Mouse (Mus musculus): ENCODE data around the gene Armc2. TPM values are rescaled to one million over a fixed set of nuclear protein-coding genes. Genes with fewer than 3 reads are reported as not detected.
A peak's percentile ranks its signal among the peaks of the same experiment; 100 is the strongest.

Armc2 gene
- polyA plus RNA-seq (2014; fragmentation: Nextera tagmentation; extraction: Ambion mirVana), result 9.2 and 12.3 TPM in 2 replicates

- no peaks in the 10 kb centered on the region for H3K9me3 ChIP-seq (replicated peaks; ENCODE audit: control insufficient read depth, low read length)
- H3K4me3 ChIP-seq (ENCODE audit: low read depth, low read length), result peak within 1 kb of the TSS; percentile 53
- 2% methylated on average over 55 of the region's 58 CpGs for WGBS
- no peak within 1 kb of the TSS for H3K27ac ChIP-seq (ENCODE audit: low read depth, low read length)
- DNase-seq (ENCODE audit: low spot score) (peak; percentile 88), ATAC-seq (peak; percentile 99)
- peak within 1 kb of the TSS; percentile 68 for H3K9ac ChIP-seq (ENCODE audit: low read length)
- no peaks in the 10 kb centered on the region for H3K36me3 ChIP-seq (ENCODE audit: control insufficient read depth, insufficient read depth, low read length)
- peak within 1 kb of the TSS; percentile 74 for H3K4me2 ChIP-seq (ENCODE audit: low read length)
- H3K27me3 ChIP-seq (replicated peaks; ENCODE audit: control insufficient read depth, insufficient read depth, low read length), result no peaks in the 10 kb centered on the region
- peaks cover 5% of the 10 kb centered on the region; the same call in 1 of the 2 replicates for H3K4me1 ChIP-seq (ENCODE audit: control insufficient read depth, insufficient read depth, low read length)
These were observed at the start of gene Armc2 for GRCm38 (mm10) chr10:42018016-42018949. Armc2 (minus strand) TSS chr10:42018442.

- WGBS, result 57% methylated on average over 5 of the region's 5 CpGs
- Histone ChIP-seq H3K27ac (ENCODE audit: low read depth, low read length) (no peak overlapping the region), H3K4me1 (ENCODE audit: control insufficient read depth, insufficient read depth, low read length) (no peaks in the 10 kb centered on the region), H3K4me2 (ENCODE audit: low read length) (no peak overlapping the region), H3K4me3 (ENCODE audit: low read depth, low read length) (no peak overlapping the region), H3K9me3 (replicated peaks; ENCODE audit: control insufficient read depth, low read length) (no peaks in the 10 kb centered on the region), H3K36me3 (ENCODE audit: control insufficient read depth, insufficient read depth, low read length) (no peaks in the 10 kb centered on the region), H3K27me3 (replicated peaks; ENCODE audit: control insufficient read depth, insufficient read depth, low read length) (no peaks in the 10 kb centered on the region), H3K9ac (ENCODE audit: low read length) (no peak overlapping the region)
- ATAC-seq, result no peak
- no peak for DNase-seq (ENCODE audit: low spot score)
These were observed 46.2 kb upstream of the Armc2 start for GRCm38 (mm10) chr10:42064446-42064845.

- WGBS, result 97% methylated on average over 8 of the region's 8 CpGs
- Histone ChIP-seq H3K4me3 (ENCODE audit: low read depth, low read length) (no peak overlapping the region), H3K9me3 (replicated peaks; ENCODE audit: control insufficient read depth, low read length) (no peaks in the 10 kb centered on the region), H3K27ac (ENCODE audit: low read depth, low read length) (no peak overlapping the region), H3K4me1 (ENCODE audit: control insufficient read depth, insufficient read depth, low read length) (no peaks in the 10 kb centered on the region), H3K36me3 (ENCODE audit: control insufficient read depth, insufficient read depth, low read length) (no peaks in the 10 kb centered on the region), H3K4me2 (ENCODE audit: low read length) (no peak overlapping the region), H3K27me3 (replicated peaks; ENCODE audit: control insufficient read depth, insufficient read depth, low read length) (no peaks in the 10 kb centered on the region), H3K9ac (ENCODE audit: low read length) (no peak overlapping the region)
- DNase-seq (ENCODE audit: low spot score), result no peak
- ATAC-seq, result no peak
These were observed 41.3 kb upstream of the Armc2 start for GRCm38 (mm10) chr10:42059522-42059921.

- Histone ChIP-seq H3K4me2 (ENCODE audit: low read length) (no peak overlapping the region), H3K4me3 (ENCODE audit: low read depth, low read length) (no peak overlapping the region), H3K9ac (ENCODE audit: low read length) (no peak overlapping the region), H3K9me3 (replicated peaks; ENCODE audit: control insufficient read depth, low read length) (no peaks in the 10 kb centered on the region), H3K27me3 (replicated peaks; ENCODE audit: control insufficient read depth, insufficient read depth, low read length) (no peaks in the 10 kb centered on the region), H3K36me3 (ENCODE audit: control insufficient read depth, insufficient read depth, low read length) (no peaks in the 10 kb centered on the region), H3K27ac (ENCODE audit: low read depth, low read length) (no peak overlapping the region), H3K4me1 (ENCODE audit: control insufficient read depth, insufficient read depth, low read length) (no peaks in the 10 kb centered on the region)
- no peak for ATAC-seq
- no peak for DNase-seq (ENCODE audit: low spot score)
- WGBS, result 82% methylated on average over 12 of the region's 12 CpGs
These were observed 39.5 kb upstream of the Armc2 start for GRCm38 (mm10) chr10:42057746-42058145.

GRCm38 (mm10) chr10:42057231-42057601, 39.0 kb upstream of the Armc2 start:
- DNase-seq (ENCODE audit: low spot score), result no peak
- no peak for ATAC-seq
- Histone ChIP-seq H3K9me3 (replicated peaks; ENCODE audit: control insufficient read depth, low read length) (no peaks in the 10 kb centered on the region), H3K36me3 (ENCODE audit: control insufficient read depth, insufficient read depth, low read length) (no peaks in the 10 kb centered on the region), H3K27me3 (replicated peaks; ENCODE audit: control insufficient read depth, insufficient read depth, low read length) (no peaks in the 10 kb centered on the region), H3K27ac (ENCODE audit: low read depth, low read length) (no peak overlapping the region), H3K4me3 (ENCODE audit: low read depth, low read length) (no peak overlapping the region), H3K4me2 (ENCODE audit: low read length) (no peak overlapping the region), H3K4me1 (ENCODE audit: control insufficient read depth, insufficient read depth, low read length) (no peaks in the 10 kb centered on the region), H3K9ac (ENCODE audit: low read length) (no peak overlapping the region)
- WGBS, result 76% methylated on average over 11 of the region's 11 CpGs

GRCm38 (mm10) chr10:42056486-42057230, 38.4 kb upstream of the Armc2 start:
- no peaks in the 10 kb centered on the region for H3K27me3 ChIP-seq (replicated peaks; ENCODE audit: control insufficient read depth, insufficient read depth, low read length)
- no peaks in the 10 kb centered on the region for H3K9me3 ChIP-seq (replicated peaks; ENCODE audit: control insufficient read depth, low read length)
- DNase-seq (ENCODE audit: low spot score) (no peak), ATAC-seq (no peak)
- H3K4me1 ChIP-seq (ENCODE audit: control insufficient read depth, insufficient read depth, low read length), result no peaks in the 10 kb centered on the region
- H3K9ac ChIP-seq (ENCODE audit: low read length), result no peak overlapping the region
- H3K36me3 ChIP-seq (ENCODE audit: control insufficient read depth, insufficient read depth, low read length), result no peaks in the 10 kb centered on the region
- H3K4me3 ChIP-seq (ENCODE audit: low read depth, low read length), result no peak overlapping the region
- 88% methylated on average over 18 of the region's 18 CpGs for whole genome bisulfite sequencing
- no peak overlapping the region for H3K4me2 ChIP-seq (ENCODE audit: low read length)
- no peak overlapping the region for H3K27ac ChIP-seq (ENCODE audit: low read depth, low read length)

GRCm38 (mm10) chr10:42055224-42056165, 37.3 kb upstream of the Armc2 start:
- H3K27me3 ChIP-seq (replicated peaks; ENCODE audit: control insufficient read depth, insufficient read depth, low read length), result no peaks in the 10 kb centered on the region
- H3K4me3 ChIP-seq (ENCODE audit: low read depth, low read length), result no peak overlapping the region
- no peaks in the 10 kb centered on the region for H3K4me1 ChIP-seq (ENCODE audit: control insufficient read depth, insufficient read depth, low read length)
- H3K9ac ChIP-seq (ENCODE audit: low read length), result no peak overlapping the region
- 0 out of 2 replicates have a peak overlapping the region, but pooled peaks have one; percentile 14 for H3K4me2 ChIP-seq (ENCODE audit: low read length)
- H3K36me3 ChIP-seq (ENCODE audit: control insufficient read depth, insufficient read depth, low read length), result no peaks in the 10 kb centered on the region
- 73% methylated on average over 28 of the region's 29 CpGs for WGBS
- no peak overlapping the region for H3K27ac ChIP-seq (ENCODE audit: low read depth, low read length)
- peak; percentile 74; the same call in 1 of the 2 replicates for ATAC-seq
- H3K9me3 ChIP-seq (replicated peaks; ENCODE audit: control insufficient read depth, low read length), result no peaks in the 10 kb centered on the region
- no peak for DNase-seq (ENCODE audit: low spot score)

- H3K4me3 ChIP-seq (ENCODE audit: low read depth, low read length), result no peak overlapping the region
- ATAC-seq (no peak), DNase-seq (ENCODE audit: low spot score) (no peak)
- no peak overlapping the region for H3K27ac ChIP-seq (ENCODE audit: low read depth, low read length)
- WGBS, result 91% methylated on average over 6 of the region's 6 CpGs
- no peak overlapping the region for H3K9ac ChIP-seq (ENCODE audit: low read length)
- H3K27me3 ChIP-seq (replicated peaks; ENCODE audit: control insufficient read depth, insufficient read depth, low read length), result no peaks in the 10 kb centered on the region
- H3K9me3 ChIP-seq (replicated peaks; ENCODE audit: control insufficient read depth, low read length), result no peaks in the 10 kb centered on the region
- H3K4me2 ChIP-seq (ENCODE audit: low read length), result no peak overlapping the region
- no peaks in the 10 kb centered on the region for H3K4me1 ChIP-seq (ENCODE audit: control insufficient read depth, insufficient read depth, low read length)
- no peaks in the 10 kb centered on the region for H3K36me3 ChIP-seq (ENCODE audit: control insufficient read depth, insufficient read depth, low read length)
These were observed 32.8 kb upstream of the Armc2 start for GRCm38 (mm10) chr10:42051069-42051468.
